Mouse (Mus musculus): Measurements from ENCODE around the gene Mrm2. TPM values are rescaled to one million over a fixed set of nuclear protein-coding genes. Genes with fewer than 3 reads are reported as not detected.

The Mrm2 gene
- polyA plus RNA-seq (2012; ENCODE audit: low replicate concordance), result 4.8 and 7.4 TPM in 2 replicates

GRCm38 (mm10) chr5:140331615-140332512, at the start of gene Mrm2:
Mrm2 (minus strand) TSS chr5:140331898.

GRCm38 (mm10) chr5:140321042-140321755, 10.5 kb downstream of the Mrm2 start, which contains the start of the genes Mad1l1 and Nudt1:
Mad1l1 (minus strand) TSS chr5:140321552.
Nudt1 (plus strand) TSS chr5:140321656.

Other genes with a start within 250 kb of the Mrm2 start
- gene Mad1l1, start 10.3 kb downstream of the Mrm2 start, polyA plus RNA-seq (2012; ENCODE audit: low replicate concordance), result 9.8 and 12.7 TPM in 2 replicates
- gene Nudt1, start 10.2 kb downstream of the Mrm2 start, polyA plus RNA-seq (2012; ENCODE audit: low replicate concordance), result 2.6 and 12.1 TPM in 2 replicates
- 30.4 and 38.9 TPM in 2 replicates for gene Snx8, start 57.4 kb upstream of the Mrm2 start, polyA plus RNA-seq (2012; ENCODE audit: low replicate concordance)
- gene Eif3b, start 87.4 kb upstream of the Mrm2 start, polyA plus RNA-seq (2012; ENCODE audit: low replicate concordance), result 94.0 and 113 TPM in 2 replicates
- gene Gm4869, start 113.7 kb upstream of the Mrm2 start, polyA plus RNA-seq (2012; ENCODE audit: low replicate concordance), result 0.15 and 0.17 TPM in 2 replicates
- 15.5 and 23.9 TPM in 2 replicates for gene Chst12, start 173.7 kb upstream of the Mrm2 start, polyA plus RNA-seq (2012; ENCODE audit: low replicate concordance)
- 0.66 TPM in 1 of 2 replicates, not detected in the other for gene Grifin, start 233.2 kb upstream of the Mrm2 start, polyA plus RNA-seq (2012; ENCODE audit: low replicate concordance)